Mouse (Mus musculus): ENCODE data around the gene Traf4.

The Traf4 gene

GRCm38 (mm10) chr11:78164924-78165760, at the start of gene Traf4:
Traf4 (minus strand) TSS chr11:78165589.
- in situ Hi-C loops (cut with MboI, MseI) = no loop called here

- in situ Hi-C loops (cut with MboI, MseI) = loop anchor here (10.0 kb wide), 1 partner anchor 1812 kb away; no protein-coding TSS in a partner anchor
Measured at GRCm38 (mm10) chr11:78213086-78213817, 47.9 kb upstream of the Traf4 start.

- in situ Hi-C loops (cut with MboI, MseI) = loop anchor here (10.0 kb wide), 1 partner anchor 1813 kb away; no protein-coding TSS in a partner anchor
Measured at GRCm38 (mm10) chr11:78211513-78211912, 46.1 kb upstream of the Traf4 start.

- in situ Hi-C loops (cut with MboI, MseI) = loop anchor here (10.0 kb wide), 1 partner anchor 1814 kb away; no protein-coding TSS in a partner anchor
Measured at GRCm38 (mm10) chr11:78210615-78211014, 45.2 kb upstream of the Traf4 start.

GRCm38 (mm10) chr11:78209886-78210285, 44.5 kb upstream of the Traf4 start:
- in situ Hi-C loops (cut with MboI, MseI) = loop anchor here (10.0 kb wide), 1 partner anchor 1815 kb away; no protein-coding TSS in a partner anchor

- in situ Hi-C loops (cut with MboI, MseI) = no loop called here
Measured at GRCm38 (mm10) chr11:78207190-78207589, 41.8 kb upstream of the Traf4 start.

GRCm38 (mm10) chr11:78205361-78206206, 40.2 kb upstream of the Traf4 start:
- in situ Hi-C loops (cut with MboI, MseI) = no loop called here

GRCm38 (mm10) chr11:78204287-78204686, 38.9 kb upstream of the Traf4 start:
- in situ Hi-C loops (cut with MboI, MseI) = no loop called here

- in situ Hi-C loops (cut with MboI, MseI) = no loop called here
Measured at GRCm38 (mm10) chr11:78202372-78202771, 37.0 kb upstream of the Traf4 start.

GRCm38 (mm10) chr11:78195101-78195863, 29.9 kb upstream of the Traf4 start:
- in situ Hi-C loops (cut with MboI, MseI) = no loop called here

- in situ Hi-C loops (cut with MboI, MseI) = no loop called here
Measured at GRCm38 (mm10) chr11:78194411-78195100, 29.2 kb upstream of the Traf4 start.

- in situ Hi-C loops (cut with MboI, MseI) = no loop called here
Measured at GRCm38 (mm10) chr11:78193113-78193512, 27.7 kb upstream of the Traf4 start, which contains the start of gene Proca1. Proca1 (plus strand) TSS chr11:78193392.

GRCm38 (mm10) chr11:78190041-78190440, 24.7 kb upstream of the Traf4 start:
- in situ Hi-C loops (cut with MboI, MseI) = no loop called here

GRCm38 (mm10) chr11:78189234-78190040, 24.0 kb upstream of the Traf4 start:
- in situ Hi-C loops (cut with MboI, MseI) = loop anchor here (10.0 kb wide), 1 partner anchor 945 kb away; no protein-coding TSS in a partner anchor

- in situ Hi-C loops (cut with MboI, MseI) = loop anchor here (10.0 kb wide), 1 partner anchor 946 kb away; no protein-coding TSS in a partner anchor
Measured at GRCm38 (mm10) chr11:78188331-78189233, 23.2 kb upstream of the Traf4 start, which contains the start of gene Rab34. Rab34 (plus strand) TSS chr11:78188430.

GRCm38 (mm10) chr11:78184702-78185101, 19.3 kb upstream of the Traf4 start:
- in situ Hi-C loops (cut with MboI, MseI) = loop anchor here (10.0 kb wide), 1 partner anchor 950 kb away; no protein-coding TSS in a partner anchor

- in situ Hi-C loops (cut with MboI, MseI) = loop anchor here (10.0 kb wide), 1 partner anchor 951 kb away; no protein-coding TSS in a partner anchor
Measured at GRCm38 (mm10) chr11:78183884-78184514, 18.6 kb upstream of the Traf4 start.
